Mouse (Mus musculus): ENCODE measurements around the gene Fgfr2.

DNA sequence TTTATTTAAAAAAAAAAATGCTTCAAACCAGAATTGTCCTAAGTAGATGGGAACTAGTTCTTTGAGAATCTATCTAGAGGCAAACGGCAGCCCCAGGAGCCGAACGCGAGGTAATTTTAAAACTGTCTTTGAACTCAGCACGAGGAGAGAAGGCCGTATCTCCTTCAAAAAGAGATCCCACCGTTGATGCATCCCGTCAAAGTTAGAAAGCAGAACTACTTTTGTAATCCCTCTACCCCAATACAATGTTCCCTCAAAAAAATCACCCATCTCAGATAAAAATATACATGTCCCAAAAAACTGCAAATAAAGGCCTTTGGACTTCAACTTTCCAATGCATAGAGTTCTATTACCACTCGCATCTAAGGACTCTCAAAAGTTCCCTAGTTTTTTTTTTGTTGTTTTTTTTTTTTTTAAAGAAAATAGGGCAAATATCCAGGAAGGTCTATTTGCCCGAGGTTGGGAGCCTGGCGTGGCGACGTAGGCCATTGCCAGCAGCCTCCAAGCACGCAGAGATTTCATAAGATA is 2.0 kb downstream of the Fgfr2 start:
- TF ChIP-seq POLR2A (IDR thresholded peaks at IDR 0.05; ENCODE audit: control insufficient read depth, low read depth, low read length) (no peak), CTCF (IDR thresholded peaks at IDR 0.05; ENCODE audit: control insufficient read depth, insufficient read depth, insufficient replicate concordance, low read depth, low read length) (no peak)
